Mouse (Mus musculus): ENCODE data around the gene Adk. TPM values are rescaled to one million over a fixed set of nuclear protein-coding genes. Genes with fewer than 3 reads are reported as not detected.

The Adk gene
- polyA plus RNA-seq, 1 experiment from 2014 or later: 102 TPM

DNA sequence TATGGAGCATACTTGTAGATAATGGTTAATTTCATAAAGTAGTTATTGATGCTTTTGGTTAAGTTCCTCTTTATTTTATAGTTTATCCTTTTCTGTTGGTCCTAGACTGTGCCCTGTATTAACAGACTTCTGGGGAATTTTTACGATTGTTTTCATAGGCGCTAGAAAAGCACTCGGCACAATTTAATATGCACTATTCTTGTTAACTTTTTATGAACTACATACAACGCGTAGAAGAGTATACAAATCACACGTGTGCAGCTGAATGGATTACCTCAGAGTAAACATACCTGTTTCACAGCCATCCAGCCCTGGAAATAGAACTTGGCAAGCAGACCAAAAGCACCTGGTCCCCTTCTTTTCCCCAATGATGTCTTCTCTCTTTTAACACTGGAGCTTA lies 99.7 kb downstream of the Adk start:
- DNase-seq (ENCODE audit: low spot score): no peak

DNA sequence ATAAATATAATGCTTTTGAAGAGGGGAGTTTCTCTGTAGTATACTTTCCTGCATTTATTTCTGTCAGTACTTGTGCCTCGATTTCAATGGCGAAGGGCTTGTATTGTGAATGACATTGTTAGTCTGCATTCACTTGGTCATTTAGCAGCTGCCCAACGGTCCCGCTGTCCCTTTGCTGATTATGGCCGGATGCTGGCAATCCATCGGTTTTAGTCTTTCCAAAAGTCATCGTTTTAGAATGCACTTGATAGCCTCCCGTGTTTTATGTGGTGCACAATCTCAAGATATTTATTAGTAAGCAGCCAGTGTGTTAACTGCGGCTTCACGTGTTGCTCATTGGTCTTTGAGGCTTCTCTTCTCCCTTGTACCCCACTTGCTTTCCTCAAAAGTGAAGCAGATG lies 113.3 kb downstream of the Adk start:
- no peak for DNase-seq (ENCODE audit: low spot score)

DNA sequence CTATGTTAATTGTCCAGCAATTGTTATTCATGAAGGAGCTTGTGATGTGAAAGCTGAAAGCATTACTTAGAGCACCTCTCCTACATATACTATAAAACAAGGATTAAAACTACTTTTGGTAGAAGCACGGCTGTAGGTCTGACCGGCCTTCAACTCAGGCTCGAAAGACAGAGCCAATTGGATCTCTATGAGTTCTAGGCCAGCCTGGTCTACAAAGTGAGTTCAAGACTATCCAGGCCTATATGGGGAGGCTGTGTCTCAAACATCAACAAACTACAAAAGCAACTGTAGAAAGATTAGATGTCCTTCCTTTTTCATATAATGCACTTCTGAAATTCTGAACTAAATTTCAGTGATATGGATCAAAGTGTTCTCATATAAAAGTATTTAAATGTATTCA lies 113.7 kb downstream of the Adk start:
- no peak for DNase-seq (ENCODE audit: low spot score)

GRCm38 (mm10) chr14:21173973-21174745 lies 121.8 kb downstream of the Adk start:
- no peak for DNase-seq (ENCODE audit: low spot score)

- no peak for DNase-seq (ENCODE audit: low spot score)
These were observed 122.4 kb downstream of the Adk start for GRCm38 (mm10) chr14:21174804-21175203.

- no peak for DNase-seq (ENCODE audit: low spot score)
These were observed 125.4 kb downstream of the Adk start for GRCm38 (mm10) chr14:21177781-21178180.

- DNase-seq (ENCODE audit: low spot score): no peak
These were observed 126.0 kb downstream of the Adk start for GRCm38 (mm10) chr14:21178356-21178755.

DNA sequence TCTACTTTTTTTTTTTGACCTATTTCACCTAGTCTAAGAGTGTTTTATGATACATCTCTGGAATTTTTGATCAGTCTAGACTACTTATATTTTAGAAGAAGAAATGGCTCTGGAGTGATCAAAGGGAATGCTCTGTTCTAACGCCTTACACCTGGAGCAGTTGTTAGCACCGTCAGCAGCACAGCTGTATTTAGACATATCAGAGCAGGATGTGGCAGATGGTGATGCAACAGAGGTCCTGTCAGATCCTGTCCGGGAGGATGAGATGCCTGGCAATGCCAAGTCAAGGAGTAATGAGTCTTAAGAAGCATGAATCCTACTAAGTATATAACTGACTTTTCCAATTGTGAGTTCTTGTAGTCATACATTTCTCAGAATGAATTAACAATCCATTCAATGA lies 128.7 kb downstream of the Adk start:
- peak; percentile 59 for DNase-seq (ENCODE audit: low spot score)

- no peak for DNase-seq (ENCODE audit: low spot score)
These were observed 139.6 kb downstream of the Adk start for GRCm38 (mm10) chr14:21191966-21192365.

GRCm38 (mm10) chr14:21192749-21193148 lies 140.4 kb downstream of the Adk start:
- no peak for DNase-seq (ENCODE audit: low spot score)

- peak; percentile 7 for DNase-seq (ENCODE audit: low spot score)
These were observed 142.0 kb downstream of the Adk start for GRCm38 (mm10) chr14:21194336-21194735.

- DNase-seq (ENCODE audit: low spot score): no peak
These were observed 148.5 kb downstream of the Adk start for GRCm38 (mm10) chr14:21200850-21201249.

- no peak for DNase-seq (ENCODE audit: low spot score)
These were observed 154.1 kb downstream of the Adk start for GRCm38 (mm10) chr14:21206472-21206871.

DNA sequence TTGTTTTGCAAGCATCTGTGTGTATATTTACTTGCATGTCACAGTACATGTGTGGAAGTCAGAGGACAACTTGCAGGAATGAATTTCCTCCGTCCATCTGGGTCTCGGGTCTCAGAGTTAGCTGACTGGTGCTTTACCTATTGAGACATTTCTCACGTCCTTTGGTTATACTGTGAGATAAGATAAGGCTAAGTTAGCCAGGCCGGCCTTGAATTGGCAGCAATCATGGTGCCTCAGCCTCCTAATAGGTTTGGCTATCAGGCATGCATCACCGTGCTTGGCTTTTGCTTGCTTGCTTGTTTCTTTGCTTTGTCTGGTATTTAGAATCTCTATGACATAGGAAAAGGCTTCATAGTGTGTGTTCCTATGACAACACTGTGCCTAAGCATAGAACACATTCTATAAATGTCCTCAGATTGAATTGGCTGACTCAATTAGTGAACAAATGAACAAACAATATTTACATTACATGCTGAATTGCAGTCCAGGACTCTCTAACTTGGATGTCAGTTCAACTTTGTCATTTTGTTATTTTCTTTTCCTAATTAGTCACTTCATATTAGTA lies 169.3 kb downstream of the Adk start:
- no peak for DNase-seq (ENCODE audit: low spot score)

- DNase-seq (ENCODE audit: low spot score): no peak
These were observed 169.8 kb downstream of the Adk start for GRCm38 (mm10) chr14:21222206-21222605.

- no peak for DNase-seq (ENCODE audit: low spot score)
These were observed 171.1 kb downstream of the Adk start for GRCm38 (mm10) chr14:21223456-21223855.

- DNase-seq (ENCODE audit: low spot score): no peak
These were observed 171.7 kb downstream of the Adk start for GRCm38 (mm10) chr14:21223971-21224635.

GRCm38 (mm10) chr14:21237051-21237450 lies 184.7 kb downstream of the Adk start:
- DNase-seq (ENCODE audit: low spot score): no peak

GRCm38 (mm10) chr14:21241105-21241504 lies 188.7 kb downstream of the Adk start:
- DNase-seq (ENCODE audit: low spot score): no peak

DNA sequence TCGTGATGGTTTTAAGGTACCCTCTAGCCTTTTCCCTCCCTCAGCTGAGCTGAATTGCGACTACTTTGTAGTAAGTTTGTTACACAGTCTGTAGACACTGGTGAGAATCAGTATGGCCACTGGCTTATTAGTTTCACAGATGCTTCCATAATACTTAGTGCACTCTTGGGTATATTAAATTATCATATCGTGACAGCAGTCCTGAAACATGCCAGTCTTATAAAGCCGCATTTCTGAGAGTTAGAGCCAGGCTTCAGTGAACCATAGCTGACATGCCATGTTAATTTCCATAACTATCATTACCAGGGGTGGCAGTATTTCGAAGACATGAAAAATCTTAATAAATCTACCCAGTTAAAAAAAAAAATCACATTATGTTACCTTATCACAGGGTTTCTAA lies 199.0 kb downstream of the Adk start:
- no peak for DNase-seq (ENCODE audit: low spot score)

DNA sequence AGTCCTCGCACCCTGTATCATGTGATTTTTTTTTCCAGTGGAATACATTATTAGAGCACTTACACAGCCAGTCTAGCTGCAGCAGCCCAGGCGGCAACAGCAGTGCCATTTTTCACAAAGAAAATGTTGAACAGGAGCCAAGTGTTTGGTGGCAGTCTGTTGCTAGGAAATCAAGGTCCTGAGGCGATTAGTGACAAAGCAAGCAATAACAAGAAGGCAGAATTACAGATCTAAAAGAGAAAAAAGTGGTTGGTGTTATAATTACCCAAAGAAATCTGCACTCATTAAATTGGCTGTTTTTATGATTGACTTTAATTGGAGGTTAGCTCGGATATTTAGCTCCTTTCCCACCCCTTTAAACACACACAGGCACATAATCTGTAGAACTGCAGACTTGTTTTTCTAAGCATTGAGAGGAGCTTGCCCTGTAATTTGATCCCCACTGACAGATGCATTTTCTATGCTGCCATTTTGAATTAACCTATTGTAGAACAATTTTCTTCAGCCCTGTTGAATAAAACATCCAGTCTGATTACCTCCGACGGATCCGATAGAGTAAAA lies 200.0 kb downstream of the Adk start:
- no peak for DNase-seq (ENCODE audit: low spot score)

DNA sequence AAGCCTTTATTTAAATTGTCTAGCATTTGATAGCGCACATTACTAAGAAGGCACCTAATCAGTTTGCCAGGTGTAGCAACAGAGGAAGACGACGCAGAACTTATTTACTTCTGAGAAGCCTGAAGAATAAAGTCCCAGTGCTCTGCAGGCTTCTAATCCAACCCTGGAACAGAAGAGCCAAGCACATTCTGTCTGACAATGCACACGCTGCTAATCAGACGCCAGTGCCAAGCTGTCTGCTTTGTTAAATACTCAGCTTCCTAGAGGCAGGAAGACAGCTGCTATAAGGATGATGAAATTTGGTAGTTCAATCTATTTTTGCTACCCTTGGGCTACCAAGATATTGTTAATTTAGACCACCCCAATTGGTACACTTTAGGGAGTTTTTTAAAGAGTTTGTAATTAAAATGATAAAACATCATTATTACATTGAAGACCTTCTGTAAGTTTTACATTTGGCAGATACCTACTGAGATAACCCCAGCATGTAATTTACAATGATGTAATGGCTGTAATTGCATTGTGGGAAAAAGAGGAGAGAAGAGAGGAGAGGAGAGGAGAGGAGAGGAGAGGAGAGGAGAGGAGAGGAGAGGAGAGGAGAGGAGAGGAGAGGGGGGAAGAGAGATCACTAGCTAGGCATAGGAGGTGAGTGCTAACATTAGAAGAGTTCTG lies 201.1 kb downstream of the Adk start:
- no peak for DNase-seq (ENCODE audit: low spot score)
